ENCODE assay signal across 21 mouse cellular contexts in genomic region chr7:110298739-110299410, GRCm38 (mm10).
DNase-seq lines count a peak whose midpoint lies in the region; ATAC-seq and TF ChIP-seq lines count a peak whose summit lies in the region.
"Had no signal": no experiment of that assay in that cellular context is flagged by ENCODE, and none has a peak within 500 bp of the region (broad histone marks: within the 10 kb centered on the region; RNA-seq: fewer than 3 reads in every experiment).

No protein-coding gene starts in this region.

- peak; percentile 40 for DNase-seq in kidney, adult 11 months
- DNase-seq in embryonic facial prominence, embryonic 10.5 days (ENCODE audit: low spot score) = no peak
- DNase-seq in retina, postnatal 1 day = no peak
- DNase-seq in left cerebral cortex, adult 2 months (ENCODE audit: extremely low spot score in 1 of 2, low spot score in 2 of 2) = no peak
- DNase-seq: adrenal gland, postnatal 36 days; cerebellum, adult 18-20 months; cerebellum, postnatal 25 days; gastrocnemius, postnatal 14 days; left cerebral cortex, postnatal 4 days; liver, embryonic 13.5 days; spleen, adult 18-20 months; thymus, adult 18-20 months had no signal

- H3K4me1 ChIP-seq in kidney, embryonic 16.5 days (ENCODE audit: insufficient read depth, low read length) = peaks cover 20% of the 10 kb centered on the region
- peaks cover 31% of the 10 kb centered on the region for H3K4me1 ChIP-seq in embryonic facial prominence, embryonic 10.5 days
- H3K4me1 ChIP-seq in intestine, embryonic 15.5 days (replicated peaks) = peaks cover 22% of the 10 kb centered on the region
- H3K4me1 ChIP-seq in limb, embryonic 13.5 days = peaks cover 26% of the 10 kb centered on the region

- H3K4me2 ChIP-seq in kidney, embryonic 16.5 days (replicated peaks; ENCODE audit: low read depth, low read length) = no peak overlapping the region
- H3K4me2 ChIP-seq in intestine, embryonic 15.5 days (replicated peaks) = no peak overlapping the region
- H3K4me2 ChIP-seq in limb, embryonic 13.5 days (replicated peaks) = no peak overlapping the region
- H3K4me2 ChIP-seq: forebrain, embryonic 12.5 days; hindbrain, embryonic 12.5 days; liver, embryonic 13.5 days; midbrain, embryonic 12.5 days had no signal

- H3K27me3 ChIP-seq in kidney, embryonic 16.5 days (ENCODE audit: insufficient read depth, low read length) = no peaks in the 10 kb centered on the region
- no peaks in the 10 kb centered on the region for H3K27me3 ChIP-seq in embryonic facial prominence, embryonic 10.5 days (replicated peaks; ENCODE audit: low read depth, poor library complexity, severe bottlenecking)
- no peaks in the 10 kb centered on the region for H3K27me3 ChIP-seq in intestine, embryonic 15.5 days (replicated peaks)
- no peaks in the 10 kb centered on the region for H3K27me3 ChIP-seq in limb, embryonic 13.5 days
- H3K27me3 ChIP-seq: forebrain, embryonic 12.5 days; hindbrain, embryonic 12.5 days; liver, embryonic 13.5 days; midbrain, embryonic 12.5 days had no signal

- ATAC-seq in kidney, embryonic 16.5 days (ENCODE audit: low FRiP score, low TSS enrichment) = no peak
- ATAC-seq in intestine, embryonic 15.5 days = peak; percentile 57
- ATAC-seq in limb, embryonic 13.5 days (ENCODE audit: low FRiP score, low read depth) = no peak
- ATAC-seq: inflammation-experienced regulatory T-cells, adult 6 months had no signal

- 91% methylated on average over 17 of the region's 17 CpGs for WGBS in kidney, embryonic 16.5 days
- 84% methylated on average over 17 of the region's 17 CpGs for WGBS in embryonic facial prominence, embryonic 10.5 days
- WGBS in intestine, embryonic 15.5 days = 84% methylated on average over 17 of the region's 17 CpGs
- 84% methylated on average over 17 of the region's 17 CpGs for WGBS in limb, embryonic 13.5 days

- TF ChIP-seq CTCF in left cerebral cortex, adult 2 months (IDR thresholded peaks at IDR 0.05) = no peak

- no peaks in the 10 kb centered on the region for H3K9me3 ChIP-seq in kidney, embryonic 16.5 days (ENCODE audit: low read length)
- H3K9me3 ChIP-seq in embryonic facial prominence, embryonic 10.5 days = no peaks in the 10 kb centered on the region
- H3K9me3 ChIP-seq in intestine, embryonic 15.5 days = no peaks in the 10 kb centered on the region
- H3K9me3 ChIP-seq in limb, embryonic 13.5 days = no peaks in the 10 kb centered on the region
- H3K9me3 ChIP-seq: forebrain, embryonic 12.5 days; hindbrain, embryonic 12.5 days; liver, embryonic 13.5 days; midbrain, embryonic 12.5 days had no signal

- H3K27ac ChIP-seq in kidney, embryonic 16.5 days (ENCODE audit: low read length) = no peak overlapping the region
- H3K27ac ChIP-seq in embryonic facial prominence, embryonic 10.5 days (replicated peaks) = peak overlapping the region; percentile 87
- no peak overlapping the region for H3K27ac ChIP-seq in intestine, embryonic 15.5 days
- H3K27ac ChIP-seq in limb, embryonic 13.5 days = peak overlapping the region; percentile 90; the same call in 1 of the 2 replicates
- no peak overlapping the region for H3K27ac ChIP-seq in left cerebral cortex, adult 2 months
- H3K27ac ChIP-seq: forebrain, embryonic 12.5 days; layer of hippocampus, adult 2 months; midbrain, embryonic 12.5 days had no signal

- intact Hi-C loops in left cerebral cortex, adult 2 months (cut with DNase I) = no loop called here

- no peak overlapping the region for H3K9ac ChIP-seq in kidney, embryonic 16.5 days (replicated peaks; ENCODE audit: low read length)
- no peak overlapping the region for H3K9ac ChIP-seq in intestine, embryonic 15.5 days
- no peak overlapping the region for H3K9ac ChIP-seq in limb, embryonic 13.5 days
- H3K9ac ChIP-seq: forebrain, embryonic 12.5 days; hindbrain, embryonic 12.5 days; liver, embryonic 13.5 days; midbrain, embryonic 12.5 days had no signal

- no peaks in the 10 kb centered on the region for H3K36me3 ChIP-seq in kidney, embryonic 16.5 days (ENCODE audit: insufficient read depth, low read length)
- H3K36me3 ChIP-seq in embryonic facial prominence, embryonic 10.5 days (replicated peaks) = no peaks in the 10 kb centered on the region
- no peaks in the 10 kb centered on the region for H3K36me3 ChIP-seq in intestine, embryonic 15.5 days
- no peaks in the 10 kb centered on the region for H3K36me3 ChIP-seq in limb, embryonic 13.5 days
- H3K36me3 ChIP-seq: forebrain, embryonic 12.5 days; hindbrain, embryonic 12.5 days; liver, embryonic 13.5 days; midbrain, embryonic 12.5 days had no signal

- no peak overlapping the region for H3K4me3 ChIP-seq in kidney, embryonic 16.5 days (ENCODE audit: low read length)
- H3K4me3 ChIP-seq in embryonic facial prominence, embryonic 10.5 days = no peak overlapping the region
- no peak overlapping the region for H3K4me3 ChIP-seq in intestine, embryonic 15.5 days (replicated peaks)
- no peak overlapping the region for H3K4me3 ChIP-seq in limb, embryonic 13.5 days
- no peak overlapping the region for H3K4me3 ChIP-seq in left cerebral cortex, adult 2 months
- H3K4me3 ChIP-seq: forebrain, embryonic 12.5 days; hindbrain, embryonic 12.5 days; layer of hippocampus, adult 2 months; liver, embryonic 13.5 days; midbrain, embryonic 12.5 days; myocyte had no signal

Comparison
In these comparisons a context has a peak if more than half of its experiments do, and no peak if none do; other contexts are left out.
1. H3K27ac ChIP-seq: peak in embryonic facial prominence, embryonic 10.5 days (single experiment) and limb, embryonic 13.5 days (single experiment); none in kidney, embryonic 16.5 days (single experiment), intestine, embryonic 15.5 days (single experiment) and left cerebral cortex, adult 2 months (single experiment).